Mouse (Mus musculus) heart, postnatal 10 days (tissue): ENCODE results near the gene Nynrin. TPM values are rescaled to one million over a fixed set of nuclear protein-coding genes. Genes with fewer than 3 reads are reported as not detected.

ENCODE experiments used
- DNase-seq, 2 experiments: peaks; one replicate each; pipeline ENCODE4 v3.0.0; 2021
- intact Hi-C: fragments of 180-260 bp; cut with DNase I; formaldehyde crosslinking; loops from one replicate; pipeline ENCODE4 v1.15.1; 2025
- total RNA-seq, 2 experiments: library from RNA; stranded (reverse); gene quantifications; 2 replicates each; pipeline ENCODE4 v1.2.3; 2021

Gene Nynrin
- 10 to 100 TPM; 24.1 to 27.6 TPM for total RNA-seq

- intact Hi-C loops, result loop anchor here (2.0 kb wide), 1 partner anchor 29 kb away; no protein-coding TSS in a partner anchor
- DNase-seq, result peak; percentile 80 to 87
Observed at GRCm38 (mm10) chr14:55853621-55854285, at the start of gene Nynrin. Gene Nynrin, plus strand, starts transcription at chr14:55854010.

- DNase-seq, result peak; percentile 65 to 80
- intact Hi-C loops, result no loop called here
Observed at GRCm38 (mm10) chr14:55814885-55815284, 38.9 kb upstream of the Nynrin start.

GRCm38 (mm10) chr14:55815310-55815751 lies 38.5 kb upstream of the Nynrin start:
- peak; percentile 70 to 72 for DNase-seq
- intact Hi-C loops, result no loop called here

GRCm38 (mm10) chr14:55819845-55820405 lies 33.9 kb upstream of the Nynrin start:
- intact Hi-C loops, result no loop called here
- peak; percentile 2 to 13 for DNase-seq

DNA sequence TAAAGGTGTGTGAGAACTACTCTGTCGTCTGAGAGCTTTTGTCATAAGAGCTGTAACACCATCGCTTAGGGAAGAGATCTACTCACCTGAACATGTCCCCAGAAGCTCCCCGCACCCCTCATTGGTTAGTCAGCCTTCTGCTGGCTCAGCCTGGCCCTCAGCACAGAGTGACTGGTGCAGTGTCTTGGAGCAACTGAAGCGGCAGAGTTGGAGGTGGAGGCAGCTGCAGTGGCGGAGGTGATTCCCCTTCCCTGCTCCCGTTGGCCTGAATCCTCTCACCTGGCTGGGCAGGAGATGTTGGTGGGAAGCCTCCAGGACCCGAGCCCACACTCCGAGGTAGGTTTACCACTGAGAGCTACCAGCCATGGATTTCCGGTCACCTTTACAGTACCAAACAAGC lies 33.2 kb upstream of the Nynrin start:
- intact Hi-C loops, result no loop called here
- DNase-seq, result peak; percentile 0

- peak; percentile 91 to 92 for DNase-seq
- intact Hi-C loops, result loop anchor here (1.0 to 2.0 kb wide), 3 partner anchors 20 to 41 kb away; no protein-coding TSS in a partner anchor
Observed at GRCm38 (mm10) chr14:55822435-55822990, 31.3 kb upstream of the Nynrin start.

DNA sequence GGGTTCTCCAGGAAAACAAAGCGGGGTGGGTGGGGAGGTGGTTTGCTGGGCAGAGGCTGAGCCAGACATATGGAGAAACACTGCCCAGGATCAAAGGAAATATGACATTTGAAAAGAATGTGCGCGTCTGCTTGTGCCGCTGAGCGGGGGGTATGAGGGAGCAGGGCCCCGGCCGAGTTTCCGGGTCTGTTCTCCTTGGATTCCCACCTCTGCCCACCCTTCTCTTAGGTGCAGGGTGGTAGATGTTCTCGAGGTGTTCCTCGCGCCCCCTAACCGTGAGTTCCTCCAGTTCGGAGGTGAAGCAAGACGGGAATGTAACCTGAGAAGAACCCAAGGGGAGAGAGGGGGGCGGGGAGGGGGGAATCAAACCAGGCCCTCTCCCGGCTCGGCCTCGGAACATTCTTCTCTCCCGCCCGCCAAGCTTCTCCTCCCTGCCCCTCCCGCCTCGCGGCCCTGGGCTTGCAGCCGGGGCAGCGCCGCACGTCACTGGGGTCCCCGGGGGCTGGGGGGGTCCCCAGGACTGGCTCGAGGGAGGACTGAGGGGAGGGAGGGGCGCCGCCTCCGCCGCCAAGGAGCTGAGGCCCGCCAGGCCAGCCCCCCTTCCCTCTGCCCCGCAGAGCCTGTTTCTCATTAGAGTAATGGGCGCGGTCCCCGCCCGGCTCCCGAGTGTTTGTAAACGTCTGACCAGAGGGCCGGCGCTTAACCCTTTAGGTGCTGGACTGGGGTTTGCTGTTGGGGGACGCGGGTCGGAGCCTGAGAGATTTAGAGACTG lies 30.6 kb upstream of the Nynrin start, which contains the start of gene Nfatc4:
Gene Nfatc4, plus strand, starts transcription at position 154 of the 772 bp plus-strand sequence.
- peak; percentile 89 to 91 for DNase-seq
- intact Hi-C loops, result loop anchor here (1.0 to 2.0 kb wide), 4 partner anchors 20 to 95 kb away; no protein-coding TSS in a partner anchor

DNA sequence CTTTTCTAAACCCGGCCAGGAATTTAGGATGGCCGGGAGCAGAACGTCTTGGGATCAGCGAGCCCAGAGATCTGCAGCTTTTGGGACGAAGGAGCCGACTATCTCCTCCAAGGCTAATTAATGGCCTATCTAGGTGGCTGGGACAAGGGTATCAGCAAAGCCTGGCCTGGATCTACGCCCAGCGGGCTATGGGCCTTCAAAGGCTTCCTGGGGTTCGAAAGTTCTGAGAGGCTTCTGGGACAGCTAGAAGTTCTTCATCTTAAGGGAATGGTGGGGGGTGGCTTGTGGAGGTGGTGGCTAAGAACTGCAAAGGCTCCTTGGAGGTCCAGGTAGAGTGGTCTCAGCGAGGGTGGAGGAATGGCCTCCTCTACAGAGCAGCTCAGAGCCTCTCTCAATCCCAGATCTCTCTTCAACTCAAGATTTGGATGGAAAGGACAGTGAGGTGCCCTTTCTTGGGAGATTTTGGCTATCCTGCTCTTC lies 29.8 kb upstream of the Nynrin start:
- DNase-seq, result peak; percentile 66 to 67
- intact Hi-C loops, result loop anchor here (2.0 kb wide), 1 partner anchor 31 kb away; the partner anchor contains the start of gene Nynrin

- peak; percentile 62 to 67 for DNase-seq
- intact Hi-C loops, result loop anchor here (2.0 kb wide), 1 partner anchor 30 kb away; the partner anchor contains the start of gene Nynrin
Observed at GRCm38 (mm10) chr14:55824481-55825215, 29.2 kb upstream of the Nynrin start.

DNA sequence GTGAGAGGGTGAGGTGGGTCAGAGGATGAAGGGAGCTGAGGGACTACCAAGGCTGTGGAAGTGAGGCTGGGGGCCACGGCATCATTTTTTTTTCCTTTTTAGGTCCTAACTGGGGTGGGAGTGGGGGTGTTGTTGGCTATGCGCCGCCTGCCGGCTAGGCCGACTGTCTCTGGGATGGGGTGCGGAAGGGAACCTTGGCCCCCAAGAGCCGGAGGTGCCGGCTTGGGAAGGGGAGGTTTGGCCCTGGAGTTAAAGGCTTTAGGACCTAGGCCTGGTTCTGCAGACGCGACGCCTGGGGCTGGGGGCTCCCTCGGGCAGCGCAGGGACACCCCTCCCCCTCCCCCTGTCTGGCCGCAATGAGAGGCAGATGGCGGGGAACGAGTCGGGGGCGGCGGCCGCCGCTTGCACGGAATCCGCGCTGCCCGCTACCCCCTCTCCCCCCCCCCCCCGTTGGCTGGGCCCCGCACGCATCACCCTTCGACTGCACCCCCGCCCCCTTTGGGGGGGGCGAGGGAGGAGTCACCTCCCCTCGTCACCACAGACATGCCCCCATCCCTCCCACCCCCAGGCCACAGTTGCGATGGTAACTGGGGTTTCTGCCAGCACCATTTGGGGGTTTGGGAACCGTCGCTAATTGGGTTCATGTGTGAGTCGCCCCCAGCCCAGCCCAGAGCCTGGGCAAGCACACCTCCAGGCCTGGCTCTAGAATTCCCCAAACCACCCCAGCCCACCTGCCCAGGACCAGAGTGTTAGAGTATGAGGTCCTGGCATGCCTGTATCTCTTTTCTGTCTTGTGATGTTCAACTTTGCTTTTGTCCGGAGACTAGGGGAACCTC lies 28.4 kb upstream of the Nynrin start:
- intact Hi-C loops, result loop anchor here (2.0 kb wide), 1 partner anchor 29 kb away; the partner anchor contains the start of gene Nynrin
- peak; percentile 35 to 40 for DNase-seq

DNA sequence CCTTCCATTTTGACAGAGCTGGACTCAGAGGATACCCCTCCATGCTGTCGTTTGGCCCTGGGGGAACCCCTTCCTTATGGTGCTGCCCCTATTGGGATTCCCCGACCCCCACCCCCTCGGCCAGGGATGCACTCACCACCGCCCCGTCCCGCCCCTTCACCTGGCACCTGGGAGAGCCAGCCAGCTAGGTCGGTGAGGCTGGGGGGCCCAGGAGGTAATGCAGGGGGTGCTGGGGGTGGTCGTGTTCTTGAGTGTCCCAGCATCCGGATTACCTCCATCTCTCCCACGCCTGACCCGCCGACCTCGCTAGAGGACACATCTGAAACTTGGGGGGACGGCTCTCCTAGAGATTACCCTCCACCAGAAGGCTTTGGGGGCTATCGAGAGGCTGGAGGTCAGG lies 27.7 kb upstream of the Nynrin start:
- intact Hi-C loops, result no loop called here
- DNase-seq, result no peak

DNA sequence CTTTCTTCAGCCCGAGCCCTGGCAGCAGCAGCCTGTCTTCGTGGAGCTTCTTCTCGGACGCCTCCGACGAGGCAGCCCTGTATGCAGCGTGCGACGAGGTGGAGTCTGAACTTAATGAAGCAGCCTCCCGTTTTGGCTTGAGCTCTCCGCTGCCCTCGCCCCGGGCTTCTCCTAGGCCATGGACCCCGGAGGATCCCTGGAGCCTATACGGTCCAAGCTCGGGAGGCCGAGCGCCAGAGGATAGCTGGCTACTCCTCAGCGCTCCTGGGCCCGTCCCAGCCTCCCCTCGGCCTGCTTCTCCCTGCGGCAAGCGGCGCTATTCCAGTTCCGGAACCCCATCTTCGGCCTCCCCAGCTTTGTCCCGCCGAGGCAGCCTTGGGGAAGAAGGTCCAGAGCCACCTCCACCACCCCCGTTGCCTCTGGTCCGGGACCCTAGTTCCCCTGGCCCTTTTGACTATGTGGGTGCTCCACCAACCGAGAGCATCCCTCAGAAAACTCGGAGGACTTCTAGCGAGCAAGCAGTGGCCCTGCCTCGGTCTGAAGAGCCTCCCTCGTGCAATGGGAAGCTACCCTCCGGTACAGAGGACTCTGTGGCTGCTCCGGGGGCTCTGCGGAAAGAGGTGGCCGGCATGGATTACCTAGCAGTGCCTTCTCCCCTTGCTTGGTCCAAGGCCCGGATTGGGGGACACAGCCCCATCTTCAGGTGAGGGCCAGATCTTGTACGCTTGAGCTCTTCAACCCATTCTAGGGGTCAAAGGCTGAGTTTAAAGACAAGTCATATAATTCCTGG lies 27.1 kb upstream of the Nynrin start:
- intact Hi-C loops, result no loop called here
- DNase-seq, result peak; percentile 22 to 30

DNA sequence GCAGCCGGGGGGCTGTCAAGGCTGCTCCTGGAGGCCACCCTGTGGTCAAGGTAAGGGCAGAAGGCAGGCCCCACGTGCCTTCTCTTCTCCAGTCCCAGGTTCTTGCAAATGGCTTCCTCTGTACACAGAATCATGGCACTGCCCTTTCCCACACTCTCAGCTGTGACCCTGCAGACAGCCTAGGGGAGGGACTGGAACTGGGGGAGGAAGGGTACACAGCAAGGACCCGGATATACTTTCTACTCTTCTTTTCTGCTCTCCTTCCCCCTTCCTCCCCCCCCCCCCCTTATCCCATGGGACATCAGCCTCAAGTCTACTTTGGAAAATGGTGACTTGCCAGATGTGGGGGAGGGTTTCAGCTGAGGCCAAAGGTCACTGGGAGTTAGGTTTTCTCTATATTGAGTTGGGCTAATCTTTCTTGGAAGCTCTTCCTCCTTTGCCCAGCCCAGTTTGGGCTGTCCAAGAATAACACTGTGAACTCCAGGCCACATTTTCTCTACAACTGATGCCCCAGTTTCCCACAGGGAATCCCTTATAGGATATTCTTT lies 25.0 kb upstream of the Nynrin start:
- intact Hi-C loops, result no loop called here

GRCm38 (mm10) chr14:55829854-55830253 lies 24.0 kb upstream of the Nynrin start:
- intact Hi-C loops, result no loop called here
- no peak for DNase-seq

More for the DNA sequence above, 25.0 kb upstream of the Nynrin start:
- peak; percentile 55 to 59 for DNase-seq

- intact Hi-C loops, result no loop called here
- DNase-seq, result no peak
Observed at GRCm38 (mm10) chr14:55830331-55830730, 23.5 kb upstream of the Nynrin start.

GRCm38 (mm10) chr14:55833126-55833525 lies 20.7 kb upstream of the Nynrin start:
- intact Hi-C loops, result no loop called here
- DNase-seq, result no peak

- DNase-seq, result no peak
- intact Hi-C loops, result no loop called here
Observed at GRCm38 (mm10) chr14:55834808-55835533, 18.8 kb upstream of the Nynrin start.
